Mouse (Mus musculus): ENCODE measurements around the gene Scd4. TPM values are rescaled to one million over a fixed set of nuclear protein-coding genes. Genes with fewer than 3 reads are reported as not detected.
A peak's percentile ranks its signal among the peaks of the same experiment; 100 is the strongest.

Scd4 gene
- total and polyA plus RNA-seq, 3 experiments = 4.6 to 12.6 (median 6.0) TPM

GRCm38 (mm10) chr19:44369371-44369770 lies 36.5 kb downstream of the Scd4 start:
- Histone ChIP-seq H3K4me1 (ENCODE audit: control insufficient read depth, insufficient read depth, low read length) (no peaks in the 10 kb centered on the region), H3K27ac (no peak overlapping the region), H3K4me3 (no peak overlapping the region), H3K36me3 (ENCODE audit: control insufficient read depth, insufficient read depth, low read length) (no peaks in the 10 kb centered on the region), H3K79me2 (replicated peaks; ENCODE audit: control insufficient read depth, insufficient read depth, low read length) (no peaks in the 10 kb centered on the region), H3K9ac (ENCODE audit: low read depth, low read length) (no peak overlapping the region), H3K27me3 (ENCODE audit: control insufficient read depth, insufficient read depth, low read length) (no peaks in the 10 kb centered on the region)
- DNase-seq = no peak
- TF ChIP-seq EP300 (IDR thresholded peaks at IDR 0.05; ENCODE audit: insufficient read depth, low read depth, low read length) (no peak), CTCF (IDR thresholded peaks at IDR 0.05) (no peak), POLR2A (IDR thresholded peaks at IDR 0.05; ENCODE audit: insufficient read depth, low read depth, low read length) (no peak)
- intact Hi-C loops (cut with DNase I) = no loop called here
- 73% methylated on average over 8 of the region's 8 CpGs for WGBS

GRCm38 (mm10) chr19:44370231-44370630 lies 37.3 kb downstream of the Scd4 start:
- DNase-seq = no peak
- Histone ChIP-seq H3K36me3 (ENCODE audit: control insufficient read depth, insufficient read depth, low read length) (no peaks in the 10 kb centered on the region), H3K9ac (ENCODE audit: low read depth, low read length) (no peak overlapping the region), H3K4me1 (ENCODE audit: control insufficient read depth, insufficient read depth, low read length) (no peaks in the 10 kb centered on the region), H3K27me3 (ENCODE audit: control insufficient read depth, insufficient read depth, low read length) (no peaks in the 10 kb centered on the region), H3K79me2 (replicated peaks; ENCODE audit: control insufficient read depth, insufficient read depth, low read length) (no peaks in the 10 kb centered on the region), H3K4me3 (no peak overlapping the region), H3K27ac (no peak overlapping the region)
- WGBS = 69% methylated on average over 5 of the region's 5 CpGs
- intact Hi-C loops (cut with DNase I) = loop anchor here (5.0 kb wide), 2 partner anchors 102 to 172 kb away; no protein-coding TSS in a partner anchor
- TF ChIP-seq POLR2A (IDR thresholded peaks at IDR 0.05; ENCODE audit: insufficient read depth, low read depth, low read length) = no peak
- TF ChIP-seq CTCF (IDR thresholded peaks at IDR 0.05) = no peak
- no peak for TF ChIP-seq EP300 (IDR thresholded peaks at IDR 0.05; ENCODE audit: insufficient read depth, low read depth, low read length)

GRCm38 (mm10) chr19:44372969-44373368 lies 40.1 kb downstream of the Scd4 start:
- peak; percentile 73 to 76 for DNase-seq
- TF ChIP-seq EP300 (IDR thresholded peaks at IDR 0.05; ENCODE audit: insufficient read depth, low read depth, low read length) (0 out of 2 replicates have a peak, but pooled peaks have one; percentile 56), CTCF (IDR thresholded peaks at IDR 0.05) (peak; percentile 87), POLR2A (IDR thresholded peaks at IDR 0.05; ENCODE audit: insufficient read depth, low read depth, low read length) (no peak)
- no peak overlapping the region for H3K27ac ChIP-seq
- H3K9ac ChIP-seq (ENCODE audit: low read depth, low read length) = no peak overlapping the region
- H3K4me3 ChIP-seq = no peak overlapping the region
- no peaks in the 10 kb centered on the region for H3K79me2 ChIP-seq (replicated peaks; ENCODE audit: control insufficient read depth, insufficient read depth, low read length)
- no peaks in the 10 kb centered on the region for H3K36me3 ChIP-seq (ENCODE audit: control insufficient read depth, insufficient read depth, low read length)
- H3K27me3 ChIP-seq (ENCODE audit: control insufficient read depth, insufficient read depth, low read length) = no peaks in the 10 kb centered on the region
- H3K4me1 ChIP-seq (ENCODE audit: control insufficient read depth, insufficient read depth, low read length) = no peaks in the 10 kb centered on the region
- intact Hi-C loops (cut with DNase I) = loop anchor here (1.0 to 5.0 kb wide), 3 partner anchors 46 to 169 kb away; no protein-coding TSS in a partner anchor
- 11% methylated on average over 6 of the region's 6 CpGs for WGBS

- Histone ChIP-seq H3K9ac (ENCODE audit: low read depth, low read length) (no peak overlapping the region), H3K4me3 (no peak overlapping the region), H3K4me1 (ENCODE audit: control insufficient read depth, insufficient read depth, low read length) (no peaks in the 10 kb centered on the region), H3K36me3 (ENCODE audit: control insufficient read depth, insufficient read depth, low read length) (no peaks in the 10 kb centered on the region), H3K79me2 (replicated peaks; ENCODE audit: control insufficient read depth, insufficient read depth, low read length) (no peaks in the 10 kb centered on the region), H3K27me3 (ENCODE audit: control insufficient read depth, insufficient read depth, low read length) (no peaks in the 10 kb centered on the region), H3K27ac (no peak overlapping the region)
- TF ChIP-seq EP300 (IDR thresholded peaks at IDR 0.05; ENCODE audit: insufficient read depth, low read depth, low read length) = no peak
- no peak for TF ChIP-seq POLR2A (IDR thresholded peaks at IDR 0.05; ENCODE audit: insufficient read depth, low read depth, low read length)
- 28% methylated on average over 3 of the region's 3 CpGs for WGBS
- peak in 1 of 2 experiments; percentile 42 for DNase-seq
- intact Hi-C loops (cut with DNase I) = no loop called here
These were observed 43.6 kb downstream of the Scd4 start for GRCm38 (mm10) chr19:44376511-44376951.

GRCm38 (mm10) chr19:44377629-44378375 lies 44.9 kb downstream of the Scd4 start:
- Histone ChIP-seq H3K27me3 (ENCODE audit: control insufficient read depth, insufficient read depth, low read length) (no peaks in the 10 kb centered on the region), H3K79me2 (replicated peaks; ENCODE audit: control insufficient read depth, insufficient read depth, low read length) (no peaks in the 10 kb centered on the region), H3K4me1 (ENCODE audit: control insufficient read depth, insufficient read depth, low read length) (no peaks in the 10 kb centered on the region), H3K4me3 (no peak overlapping the region), H3K9ac (ENCODE audit: low read depth, low read length) (no peak overlapping the region), H3K36me3 (ENCODE audit: control insufficient read depth, insufficient read depth, low read length) (no peaks in the 10 kb centered on the region), H3K27ac (no peak overlapping the region)
- WGBS = 58% methylated on average over 5 of the region's 5 CpGs
- TF ChIP-seq EP300 (IDR thresholded peaks at IDR 0.05; ENCODE audit: insufficient read depth, low read depth, low read length) (no peak), POLR2A (IDR thresholded peaks at IDR 0.05; ENCODE audit: insufficient read depth, low read depth, low read length) (no peak), CTCF (IDR thresholded peaks at IDR 0.05) (no peak)
- intact Hi-C loops (cut with DNase I) = no loop called here
- peak in 1 of 2 experiments; percentile 28 for DNase-seq

- intact Hi-C loops (cut with DNase I) = no loop called here
- TF ChIP-seq POLR2A (IDR thresholded peaks at IDR 0.05; ENCODE audit: insufficient read depth, low read depth, low read length) = no peak
- no peak for TF ChIP-seq CTCF (IDR thresholded peaks at IDR 0.05)
- no peak for TF ChIP-seq EP300 (IDR thresholded peaks at IDR 0.05; ENCODE audit: insufficient read depth, low read depth, low read length)
- no peak overlapping the region for H3K4me3 ChIP-seq
- H3K27ac ChIP-seq = no peak overlapping the region
- no peak overlapping the region for H3K9ac ChIP-seq (ENCODE audit: low read depth, low read length)
- no peaks in the 10 kb centered on the region for H3K79me2 ChIP-seq (replicated peaks; ENCODE audit: control insufficient read depth, insufficient read depth, low read length)
- H3K4me1 ChIP-seq (ENCODE audit: control insufficient read depth, insufficient read depth, low read length) = no peaks in the 10 kb centered on the region
- H3K36me3 ChIP-seq (ENCODE audit: control insufficient read depth, insufficient read depth, low read length) = no peaks in the 10 kb centered on the region
- no peaks in the 10 kb centered on the region for H3K27me3 ChIP-seq (ENCODE audit: control insufficient read depth, insufficient read depth, low read length)
- DNase-seq = no peak
These were observed 46.2 kb downstream of the Scd4 start for GRCm38 (mm10) chr19:44379090-44379489.

All from heart, adult 2 months (tissue).